Mouse (Mus musculus): ENCODE results near the gene Scn8a.

Scn8a gene

GRCm38 (mm10) chr15:101070762-101071161, 201.1 kb downstream of the Scn8a start:
- in situ Hi-C loops (cut with MboI), result no loop called here

- in situ Hi-C loops (cut with MboI), result no loop called here
Measured at GRCm38 (mm10) chr15:101072736-101073135, 203.1 kb downstream of the Scn8a start.

- in situ Hi-C loops (cut with MboI), result no loop called here
Measured at GRCm38 (mm10) chr15:101074067-101074466, 204.4 kb downstream of the Scn8a start.

GRCm38 (mm10) chr15:101075150-101075549, 205.5 kb downstream of the Scn8a start:
- in situ Hi-C loops (cut with MboI), result no loop called here

GRCm38 (mm10) chr15:101075656-101076055, 206.0 kb downstream of the Scn8a start:
- in situ Hi-C loops (cut with MboI), result no loop called here

GRCm38 (mm10) chr15:101076071-101077000, 206.7 kb downstream of the Scn8a start:
- in situ Hi-C loops (cut with MboI), result no loop called here

GRCm38 (mm10) chr15:101077001-101077812, 207.5 kb downstream of the Scn8a start:
- in situ Hi-C loops (cut with MboI), result no loop called here

GRCm38 (mm10) chr15:101077813-101078730, 208.4 kb downstream of the Scn8a start, which contains the start of gene Fignl2:
TSS of gene Fignl2 (minus strand) at chr15:101078567.
- in situ Hi-C loops (cut with MboI), result no loop called here

GRCm38 (mm10) chr15:101078731-101079156, 209.1 kb downstream of the Scn8a start:
- in situ Hi-C loops (cut with MboI), result no loop called here

GRCm38 (mm10) chr15:101080031-101080520, 210.4 kb downstream of the Scn8a start:
- in situ Hi-C loops (cut with MboI), result no loop called here

GRCm38 (mm10) chr15:101081035-101081548, 211.4 kb downstream of the Scn8a start:
- in situ Hi-C loops (cut with MboI), result no loop called here

GRCm38 (mm10) chr15:101082236-101082635, 212.6 kb downstream of the Scn8a start:
- in situ Hi-C loops (cut with MboI), result no loop called here

- in situ Hi-C loops (cut with MboI), result no loop called here
Measured at GRCm38 (mm10) chr15:101084499-101084898, 214.8 kb downstream of the Scn8a start.

- in situ Hi-C loops (cut with MboI), result no loop called here
Measured at GRCm38 (mm10) chr15:101086451-101086850, 216.8 kb downstream of the Scn8a start.

- in situ Hi-C loops (cut with MboI), result no loop called here
Measured at GRCm38 (mm10) chr15:101086956-101087355, 217.3 kb downstream of the Scn8a start.

GRCm38 (mm10) chr15:101088291-101088690, 218.6 kb downstream of the Scn8a start:
- in situ Hi-C loops (cut with MboI), result no loop called here

GRCm38 (mm10) chr15:101091551-101091950, 221.9 kb downstream of the Scn8a start:
- in situ Hi-C loops (cut with MboI), result no loop called here

GRCm38 (mm10) chr15:101092121-101092828, 222.6 kb downstream of the Scn8a start:
- in situ Hi-C loops (cut with MboI), result no loop called here

GRCm38 (mm10) chr15:101092829-101093648, 223.4 kb downstream of the Scn8a start:
- in situ Hi-C loops (cut with MboI), result no loop called here

All from mature B cell (primary cell).